Mouse (Mus musculus): ENCODE measurements around the gene Tmem37. TPM values are rescaled to one million over a fixed set of nuclear protein-coding genes. Genes with fewer than 3 reads are reported as not detected.
A peak's percentile ranks its signal among the peaks of the same experiment; 100 is the strongest.

Tmem37 gene
- polyA plus RNA-seq, 1 experiment, result 3.9 TPM

- peak in 1 of 2 experiments; percentile 58 for DNase-seq (ENCODE audit: extremely low spot score in 1 of 2, low spot score in 1 of 2)
Measured at GRCm38 (mm10) chr1:120021951-120022350, 51.9 kb downstream of the Tmem37 start.

DNA sequence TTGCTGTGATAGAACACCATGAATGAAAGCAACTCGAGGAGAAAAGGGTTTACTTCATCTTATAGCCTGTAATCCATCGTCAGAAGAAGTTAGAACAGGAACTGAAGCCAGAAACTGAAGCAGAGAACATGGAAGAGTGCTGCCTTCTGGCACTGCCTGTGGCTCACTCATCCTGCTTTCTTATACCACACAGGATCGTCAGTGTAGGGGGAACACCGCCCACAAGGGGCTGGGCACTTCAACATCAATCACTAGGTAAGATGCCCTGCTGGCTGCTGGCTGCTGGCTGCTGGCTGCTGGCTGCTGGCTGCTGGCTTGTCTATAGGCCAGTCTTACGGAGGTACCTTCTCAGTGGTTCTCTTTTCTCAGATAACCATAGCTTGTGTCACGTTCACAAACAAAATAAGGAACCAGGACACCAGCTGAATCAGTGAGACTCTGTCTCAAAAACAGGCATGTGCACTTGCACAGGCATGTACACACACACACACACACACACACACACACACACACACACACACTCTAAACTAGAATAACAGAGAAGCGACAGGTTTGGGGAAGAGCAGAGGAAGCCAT is 53.5 kb downstream of the Tmem37 start:
- DNase-seq (ENCODE audit: extremely low spot score in 1 of 2, low spot score in 1 of 2), result no peak

- DNase-seq (ENCODE audit: extremely low spot score in 1 of 2, low spot score in 1 of 2), result no peak
Measured at GRCm38 (mm10) chr1:120019428-120019827, 54.4 kb downstream of the Tmem37 start.

GRCm38 (mm10) chr1:120018900-120019299 is 55.0 kb downstream of the Tmem37 start:
- DNase-seq (ENCODE audit: extremely low spot score in 1 of 2, low spot score in 1 of 2), result no peak

Other genes starting within 250 kb of the Tmem37 start
- 21.0 and 23.2 TPM in 2 replicates for gene Ptpn4, start 236.5 kb downstream of the Tmem37 start, polyA plus RNA-seq (2012; rRNA removed)
- 6.7 and 7.4 TPM in 2 replicates for gene Tmem177, start 160.9 kb downstream of the Tmem37 start, polyA plus RNA-seq (2012; rRNA removed)
- 0.13 and 0.20 TPM in 2 replicates for gene Cfap221, start 76.8 kb downstream of the Tmem37 start, polyA plus RNA-seq (2012; rRNA removed)
- 0.53 and 0.66 TPM in 2 replicates for gene Sctr, start 67.2 kb downstream of the Tmem37 start, polyA plus RNA-seq (2012; rRNA removed)
- gene Dbi, start 47.0 kb upstream of the Tmem37 start, polyA plus RNA-seq (2012; rRNA removed), result 768 and 847 TPM in 2 replicates
- gene 3110009E18Rik, start 47.1 kb upstream of the Tmem37 start, polyA plus RNA-seq (2012; rRNA removed), result 4.1 and 4.6 TPM in 2 replicates
- gene Steap3, start 198.6 kb upstream of the Tmem37 start, polyA plus RNA-seq (2012; rRNA removed), result 11.3 and 14.0 TPM in 2 replicates